Mouse (Mus musculus): ENCODE data around the gene Gal3st2b.
"Not testable (repeated sequence)": the region's sequence is repeated elsewhere in the genome, so short reads cannot be mapped to it uniquely, and the experiment has no call there.

Gal3st2b gene

GRCm38 (mm10) chr1:93980932-93981331 is 62.8 kb downstream of the Gal3st2b start:
- DNase-seq (ENCODE audit: low spot score), result not testable (repeated sequence)

GRCm38 (mm10) chr1:93986167-93986566 is 68.1 kb downstream of the Gal3st2b start:
- no peak for DNase-seq (ENCODE audit: low spot score)

- no peak for DNase-seq (ENCODE audit: low spot score)
Observed at GRCm38 (mm10) chr1:93988786-93989185, 70.7 kb downstream of the Gal3st2b start.

GRCm38 (mm10) chr1:93990209-93990608 is 72.1 kb downstream of the Gal3st2b start, which contains the start of gene Gal3st2c:
TSS of gene Gal3st2c (plus strand) at chr1:93990509.
- not testable (repeated sequence) for DNase-seq (ENCODE audit: low spot score)

GRCm38 (mm10) chr1:93991068-93991467 is 73.0 kb downstream of the Gal3st2b start:
- DNase-seq (ENCODE audit: low spot score), result not testable (repeated sequence)

GRCm38 (mm10) chr1:93991491-93991890 is 73.4 kb downstream of the Gal3st2b start:
- DNase-seq (ENCODE audit: low spot score), result not testable (repeated sequence)
